Mouse (Mus musculus): Measurements from ENCODE around the gene Gm9803. TPM values are rescaled to one million over a fixed set of nuclear protein-coding genes. Genes with fewer than 3 reads are reported as not detected.
A peak's percentile ranks its signal among the peaks of the same experiment; 100 is the strongest.

Gene Gm9803
- polyA plus RNA-seq, 1 experiment: 6.4 TPM

- Histone ChIP-seq H3ac (ENCODE audit: control insufficient read depth, insufficient read length, low read depth) (peak overlapping the region; percentile 78), H3K4me3 (ENCODE audit: insufficient read depth, poor library complexity, severe bottlenecking) (peak overlapping the region; percentile 55), H3K27me3 (ENCODE audit: control insufficient read depth, insufficient read depth, insufficient read length) (no peaks in the 10 kb centered on the region), H3K36me3 (ENCODE audit: control insufficient read depth, insufficient read depth) (no peaks in the 10 kb centered on the region), H3K79me3 (ENCODE audit: low read depth) (peaks cover 38% of the 10 kb centered on the region), H3K79me2 (ENCODE audit: control insufficient read depth, insufficient read depth) (peaks cover 48% of the 10 kb centered on the region)
- TF ChIP-seq CTCF (IDR thresholded peaks at IDR 0.05; ENCODE audit: control insufficient read depth, insufficient read depth, insufficient read length): peak; percentile 98
- no peak for TF ChIP-seq CEBPB (IDR thresholded peaks at IDR 0.05; ENCODE audit: low read depth)
- TF ChIP-seq MYOD1 (IDR thresholded peaks at IDR 0.05; ENCODE audit: control insufficient read depth, insufficient read length, low read depth): no peak
- TF ChIP-seq MYOG (IDR thresholded peaks at IDR 0.05; ENCODE audit: control insufficient read depth, extremely low read depth, insufficient read length): no peak
- peak; percentile 43 for TF ChIP-seq USF1 (IDR thresholded peaks at IDR 0.05; ENCODE audit: low read depth)
- peak; percentile 73 for TF ChIP-seq MAX (IDR thresholded peaks at IDR 0.05)
- TF ChIP-seq FOSL1 (IDR thresholded peaks at IDR 0.05; ENCODE audit: insufficient read depth, low read length, poor library complexity, severe bottlenecking): no peak
Measured at GRCm38 (mm10) chr10:43479436-43480157, 44.3 kb upstream of the Gm9803 start.

- peak overlapping the region; percentile 55 for H3K4me3 ChIP-seq (ENCODE audit: insufficient read depth, poor library complexity, severe bottlenecking)
- H3K36me3 ChIP-seq (ENCODE audit: control insufficient read depth, insufficient read depth): no peaks in the 10 kb centered on the region
- TF ChIP-seq MYOD1 (IDR thresholded peaks at IDR 0.05; ENCODE audit: control insufficient read depth, insufficient read length, low read depth) (no peak), FOSL1 (IDR thresholded peaks at IDR 0.05; ENCODE audit: insufficient read depth, low read length, poor library complexity, severe bottlenecking) (no peak), CEBPB (IDR thresholded peaks at IDR 0.05; ENCODE audit: low read depth) (no peak), MYOG (IDR thresholded peaks at IDR 0.05; ENCODE audit: control insufficient read depth, extremely low read depth, insufficient read length) (no peak), CTCF (IDR thresholded peaks at IDR 0.05; ENCODE audit: control insufficient read depth, insufficient read depth, insufficient read length) (no peak), MAX (IDR thresholded peaks at IDR 0.05) (no peak), USF1 (IDR thresholded peaks at IDR 0.05; ENCODE audit: low read depth) (peak; percentile 14)
- no peaks in the 10 kb centered on the region for H3K27me3 ChIP-seq (ENCODE audit: control insufficient read depth, insufficient read depth, insufficient read length)
- H3K79me2 ChIP-seq (ENCODE audit: control insufficient read depth, insufficient read depth): peaks cover 55% of the 10 kb centered on the region
- H3ac ChIP-seq (ENCODE audit: control insufficient read depth, insufficient read length, low read depth): peak overlapping the region; percentile 78
- peaks cover 44% of the 10 kb centered on the region for H3K79me3 ChIP-seq (ENCODE audit: low read depth)
Measured at GRCm38 (mm10) chr10:43480227-43480849, 43.5 kb upstream of the Gm9803 start.

- TF ChIP-seq MYOG (IDR thresholded peaks at IDR 0.05; ENCODE audit: control insufficient read depth, extremely low read depth, insufficient read length): no peak
- no peak for TF ChIP-seq CTCF (IDR thresholded peaks at IDR 0.05; ENCODE audit: control insufficient read depth, insufficient read depth, insufficient read length)
- TF ChIP-seq USF1 (IDR thresholded peaks at IDR 0.05; ENCODE audit: low read depth): no peak
- no peak for TF ChIP-seq MAX (IDR thresholded peaks at IDR 0.05)
- TF ChIP-seq MYOD1 (IDR thresholded peaks at IDR 0.05; ENCODE audit: control insufficient read depth, insufficient read length, low read depth): no peak
- TF ChIP-seq CEBPB (IDR thresholded peaks at IDR 0.05; ENCODE audit: low read depth): no peak
- no peak for TF ChIP-seq FOSL1 (IDR thresholded peaks at IDR 0.05; ENCODE audit: insufficient read depth, low read length, poor library complexity, severe bottlenecking)
- peaks cover 64% of the 10 kb centered on the region for H3K79me2 ChIP-seq (ENCODE audit: control insufficient read depth, insufficient read depth)
- H3ac ChIP-seq (ENCODE audit: control insufficient read depth, insufficient read length, low read depth): no peak overlapping the region
- no peak overlapping the region for H3K4me3 ChIP-seq (ENCODE audit: insufficient read depth, poor library complexity, severe bottlenecking)
- peaks cover 50% of the 10 kb centered on the region for H3K79me3 ChIP-seq (ENCODE audit: low read depth)
- H3K36me3 ChIP-seq (ENCODE audit: control insufficient read depth, insufficient read depth): no peaks in the 10 kb centered on the region
- H3K27me3 ChIP-seq (ENCODE audit: control insufficient read depth, insufficient read depth, insufficient read length): no peaks in the 10 kb centered on the region
Measured at GRCm38 (mm10) chr10:43481179-43481578, 42.7 kb upstream of the Gm9803 start.

GRCm38 (mm10) chr10:43482021-43482420, 41.9 kb upstream of the Gm9803 start:
- Histone ChIP-seq H3K79me3 (ENCODE audit: low read depth) (peaks cover 57% of the 10 kb centered on the region), H3K4me3 (ENCODE audit: insufficient read depth, poor library complexity, severe bottlenecking) (no peak overlapping the region), H3K27me3 (ENCODE audit: control insufficient read depth, insufficient read depth, insufficient read length) (no peaks in the 10 kb centered on the region), H3ac (ENCODE audit: control insufficient read depth, insufficient read length, low read depth) (no peak overlapping the region), H3K36me3 (ENCODE audit: control insufficient read depth, insufficient read depth) (no peaks in the 10 kb centered on the region), H3K79me2 (ENCODE audit: control insufficient read depth, insufficient read depth) (peaks cover 72% of the 10 kb centered on the region)
- no peak for TF ChIP-seq CEBPB (IDR thresholded peaks at IDR 0.05; ENCODE audit: low read depth)
- no peak for TF ChIP-seq CTCF (IDR thresholded peaks at IDR 0.05; ENCODE audit: control insufficient read depth, insufficient read depth, insufficient read length)
- TF ChIP-seq MYOG (IDR thresholded peaks at IDR 0.05; ENCODE audit: control insufficient read depth, extremely low read depth, insufficient read length): no peak
- no peak for TF ChIP-seq MYOD1 (IDR thresholded peaks at IDR 0.05; ENCODE audit: control insufficient read depth, insufficient read length, low read depth)
- no peak for TF ChIP-seq USF1 (IDR thresholded peaks at IDR 0.05; ENCODE audit: low read depth)
- TF ChIP-seq FOSL1 (IDR thresholded peaks at IDR 0.05; ENCODE audit: insufficient read depth, low read length, poor library complexity, severe bottlenecking): no peak
- no peak for TF ChIP-seq MAX (IDR thresholded peaks at IDR 0.05)

- H3K27me3 ChIP-seq (ENCODE audit: control insufficient read depth, insufficient read depth, insufficient read length): no peaks in the 10 kb centered on the region
- TF ChIP-seq CTCF (IDR thresholded peaks at IDR 0.05; ENCODE audit: control insufficient read depth, insufficient read depth, insufficient read length): no peak
- H3K79me2 ChIP-seq (ENCODE audit: control insufficient read depth, insufficient read depth): peaks cover 87% of the 10 kb centered on the region
- peaks cover 60% of the 10 kb centered on the region for H3K79me3 ChIP-seq (ENCODE audit: low read depth)
- no peaks in the 10 kb centered on the region for H3K36me3 ChIP-seq (ENCODE audit: control insufficient read depth, insufficient read depth)
- no peak overlapping the region for H3ac ChIP-seq (ENCODE audit: control insufficient read depth, insufficient read length, low read depth)
- no peak overlapping the region for H3K4me3 ChIP-seq (ENCODE audit: insufficient read depth, poor library complexity, severe bottlenecking)
Measured at GRCm38 (mm10) chr10:43483426-43483995, 40.4 kb upstream of the Gm9803 start.
